Mouse (Mus musculus) testis, postnatal 14 days (tissue): ENCODE data around the gene Xrcc6.

Source experiments
- DNase-seq: peaks from one replicate; pipeline ENCODE4 v3.0.0; 2021; ENCODE audit warnings: low spot score

Gene Xrcc6

DNA sequence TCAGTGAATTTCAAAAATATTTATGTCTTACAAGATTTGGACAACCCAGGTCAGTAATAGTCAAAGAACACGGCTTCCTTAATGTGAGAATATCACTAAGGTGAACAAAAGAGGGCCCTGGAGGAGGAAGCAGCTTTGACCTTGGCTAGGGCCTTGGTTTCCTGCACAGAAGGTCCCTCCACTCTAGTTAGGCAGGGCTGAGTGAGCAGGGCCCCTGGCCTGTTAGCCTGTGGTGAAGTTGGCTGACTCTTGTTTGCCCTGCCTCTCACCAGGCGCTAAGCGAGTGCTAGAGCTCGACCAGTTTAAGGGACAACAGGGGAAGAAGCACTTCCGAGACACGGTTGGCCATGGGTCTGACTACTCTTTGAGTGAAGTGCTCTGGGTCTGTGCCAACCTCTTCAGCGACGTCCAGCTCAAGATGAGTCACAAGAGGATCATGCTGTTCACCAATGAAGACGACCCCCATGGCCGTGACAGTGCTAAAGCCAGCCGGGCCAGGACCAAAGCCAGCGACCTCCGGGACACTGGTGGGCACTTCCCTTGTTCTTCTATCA is 35.0 kb downstream of the Xrcc6 start:
- DNase-seq, result no peak

DNA sequence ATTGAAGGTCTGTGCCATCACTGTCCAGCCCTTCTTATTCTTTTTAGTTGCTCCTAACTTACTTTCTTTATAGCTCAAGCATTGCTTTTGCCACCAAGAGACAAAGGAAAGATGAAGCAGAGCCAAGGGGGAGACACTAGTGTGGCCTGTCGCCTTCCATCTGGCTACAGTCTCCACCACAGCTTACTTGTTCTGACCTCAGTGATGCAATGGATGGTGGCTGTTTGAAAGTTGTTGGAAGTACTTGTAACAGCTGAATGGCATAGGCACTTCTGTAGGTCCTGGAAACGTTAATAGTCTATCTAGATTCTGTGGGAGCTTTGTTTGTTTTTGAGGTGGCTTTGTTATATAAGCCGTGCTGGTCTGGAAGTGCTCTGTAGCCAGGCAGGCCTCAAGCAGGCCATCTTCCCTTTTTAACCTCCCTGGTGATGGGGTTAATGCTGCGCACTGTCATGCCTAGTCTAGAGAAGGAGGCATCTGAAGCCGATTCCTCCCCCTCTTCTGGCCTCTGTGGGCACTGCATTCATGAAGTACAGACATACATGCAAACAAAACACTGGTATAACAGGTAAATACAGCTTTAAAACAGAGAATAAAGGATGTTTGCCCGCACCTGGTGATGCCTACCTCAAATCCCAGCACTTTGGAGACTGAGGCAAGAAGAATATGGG is 36.5 kb downstream of the Xrcc6 start:
- DNase-seq, result no peak

DNA sequence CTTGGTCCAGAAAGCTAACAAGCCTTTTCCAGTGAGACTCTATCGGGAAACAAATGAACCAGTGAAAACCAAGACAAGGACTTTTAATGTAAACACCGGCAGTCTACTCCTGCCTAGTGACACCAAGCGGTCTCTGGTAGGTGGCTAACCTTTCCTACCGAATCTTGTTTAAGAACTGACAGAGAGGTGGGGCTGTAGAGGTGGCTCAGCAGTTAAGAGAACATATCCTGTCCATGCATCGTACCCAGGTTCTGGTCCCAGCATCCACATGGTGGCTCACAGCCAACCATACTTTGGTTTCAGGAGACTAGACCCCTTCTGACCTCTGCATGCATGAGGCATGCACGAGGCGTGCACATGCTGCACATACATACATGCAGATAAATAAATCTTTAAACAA is 39.6 kb downstream of the Xrcc6 start:
- DNase-seq, result no peak

DNA sequence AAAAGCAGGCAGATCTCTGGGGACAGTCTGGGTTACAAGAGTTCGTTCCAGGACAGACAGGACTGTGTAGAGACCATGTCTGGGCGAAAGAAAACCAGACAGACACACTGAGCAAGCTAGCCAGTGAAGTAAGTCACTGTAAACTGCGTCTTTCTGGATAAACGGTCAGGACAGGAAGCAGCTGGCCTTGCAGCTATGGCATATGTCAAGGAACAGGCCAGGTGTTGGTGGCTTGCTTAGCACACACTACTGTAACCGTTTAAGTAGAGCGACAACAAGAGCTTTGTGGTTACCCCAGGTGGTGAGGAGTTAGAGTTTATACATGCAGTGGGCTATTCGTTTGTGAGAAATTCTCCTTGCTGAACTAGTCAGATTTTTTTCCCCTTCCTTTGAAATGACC is 40.1 kb downstream of the Xrcc6 start:
- no peak for DNase-seq

DNA sequence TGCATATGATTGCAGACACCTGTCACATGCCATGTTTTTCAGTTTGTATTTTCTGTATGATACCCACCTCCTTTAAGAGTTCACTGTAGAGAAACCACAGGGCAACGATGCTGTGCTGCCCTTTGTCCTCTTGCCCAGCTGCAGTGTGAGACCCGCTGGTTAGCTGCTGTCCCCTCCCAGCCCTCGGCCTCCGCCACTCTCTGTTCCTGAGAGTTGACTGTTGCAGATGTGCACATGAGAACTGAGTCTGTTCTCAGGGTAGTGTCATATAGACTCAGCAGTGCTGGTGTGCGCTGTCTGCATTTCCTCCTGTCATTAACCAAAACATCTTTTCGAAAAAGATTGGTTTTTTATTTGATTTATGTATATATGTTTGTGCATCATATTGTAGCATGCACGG is 44.8 kb downstream of the Xrcc6 start:
- no peak for DNase-seq

DNA sequence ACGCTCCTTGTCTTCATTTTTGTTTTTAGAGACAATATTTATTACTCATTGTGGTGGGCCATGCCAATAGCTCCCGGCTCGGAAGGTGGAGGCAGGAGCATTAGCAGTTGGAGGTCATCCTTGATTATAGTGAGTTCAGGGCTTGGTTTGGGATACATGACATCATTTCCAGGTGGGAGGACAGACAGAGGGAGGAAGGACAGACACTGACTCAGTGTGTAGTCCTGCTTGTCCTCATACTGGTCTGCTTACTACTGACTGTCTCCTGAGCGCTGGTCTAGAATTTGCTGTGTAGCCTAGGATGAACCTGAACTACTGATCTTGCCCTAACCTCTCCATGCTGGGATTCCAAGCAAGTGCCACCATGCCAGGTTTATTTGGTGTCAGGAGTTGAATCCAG is 46.1 kb downstream of the Xrcc6 start, which contains the start of gene Desi1:
Desi1 (minus strand) TSS at position 101 of the 400 bp plus-strand sequence.
- no peak for DNase-seq

- DNase-seq, result no peak
Measured at GRCm38 (mm10) chr15:82035904-82036689, 48.5 kb downstream of the Xrcc6 start.

GRCm38 (mm10) chr15:82040650-82041049 is 53.0 kb downstream of the Xrcc6 start:
- DNase-seq, result no peak

DNA sequence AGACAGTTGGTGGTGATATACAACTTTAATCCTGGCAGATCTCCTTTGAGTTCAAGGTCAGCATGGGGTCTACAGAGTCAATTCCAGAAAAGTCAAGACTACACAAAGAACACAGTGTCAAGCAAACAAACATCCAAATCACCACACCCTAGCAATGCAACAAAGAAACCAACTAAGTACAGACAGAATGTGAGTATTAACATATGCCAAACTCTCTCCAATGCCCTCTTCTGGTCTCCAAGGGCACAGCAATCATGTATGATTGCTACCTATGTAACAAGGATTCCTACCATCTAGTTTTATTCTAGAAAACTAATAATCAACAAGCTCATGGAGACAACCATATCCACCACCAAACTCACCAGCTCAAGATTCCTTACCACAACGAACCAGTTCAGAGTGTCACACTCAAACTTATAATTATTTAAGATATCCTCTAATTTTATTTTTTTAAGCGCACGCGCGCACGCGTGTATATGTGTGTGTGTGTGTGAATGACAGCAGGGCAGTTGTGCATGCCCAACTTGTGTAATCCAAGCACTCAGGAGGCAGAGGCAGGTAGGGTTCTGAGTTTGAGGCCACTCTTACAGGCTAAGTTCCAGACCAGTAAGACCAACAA is 56.6 kb downstream of the Xrcc6 start:
- DNase-seq, result peak; percentile 35

DNA sequence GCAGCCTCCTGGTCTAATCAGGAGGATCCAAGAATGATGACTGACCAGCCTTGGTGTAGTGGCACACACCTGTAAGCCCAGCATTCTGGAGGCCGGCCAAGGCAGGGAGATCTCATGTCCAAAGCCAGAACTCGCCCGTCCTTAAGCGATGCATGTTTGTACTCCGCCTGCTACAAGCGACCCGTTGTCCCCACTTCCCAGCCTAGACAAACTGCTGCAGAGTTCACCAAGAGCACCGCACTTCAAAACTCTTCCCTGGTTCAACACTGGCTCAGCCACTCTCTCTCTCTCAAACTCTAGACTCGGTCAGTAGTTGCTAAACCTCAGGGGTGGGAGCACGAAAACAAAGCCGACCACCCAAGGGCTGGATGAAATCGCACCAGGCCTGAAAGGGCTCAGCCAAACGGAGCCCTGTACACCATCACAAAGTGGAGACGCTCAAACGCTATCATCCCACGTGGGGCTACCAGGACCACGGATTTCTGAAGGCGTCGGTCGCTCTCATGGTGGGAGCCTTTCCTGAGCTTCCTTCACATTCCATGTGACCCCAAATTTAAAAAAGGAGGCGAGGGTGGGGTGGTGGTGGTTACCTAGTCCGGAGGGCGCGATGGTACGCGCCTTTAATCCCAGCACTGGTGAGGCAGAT is 58.7 kb downstream of the Xrcc6 start:
- peak; percentile 37 for DNase-seq

- DNase-seq, result peak; percentile 91
Measured at GRCm38 (mm10) chr15:82047080-82047883, 59.6 kb downstream of the Xrcc6 start, which contains the start of gene Snu13. Gene Snu13 (minus strand): TSS chr15:82047598.

GRCm38 (mm10) chr15:82052544-82052943 is 64.9 kb downstream of the Xrcc6 start:
- DNase-seq, result no peak

- no peak for DNase-seq
Measured at GRCm38 (mm10) chr15:82058719-82059201, 71.1 kb downstream of the Xrcc6 start, which contains the start of gene 4930407I10Rik. Gene 4930407I10Rik (plus strand): TSS chr15:82059151.

DNA sequence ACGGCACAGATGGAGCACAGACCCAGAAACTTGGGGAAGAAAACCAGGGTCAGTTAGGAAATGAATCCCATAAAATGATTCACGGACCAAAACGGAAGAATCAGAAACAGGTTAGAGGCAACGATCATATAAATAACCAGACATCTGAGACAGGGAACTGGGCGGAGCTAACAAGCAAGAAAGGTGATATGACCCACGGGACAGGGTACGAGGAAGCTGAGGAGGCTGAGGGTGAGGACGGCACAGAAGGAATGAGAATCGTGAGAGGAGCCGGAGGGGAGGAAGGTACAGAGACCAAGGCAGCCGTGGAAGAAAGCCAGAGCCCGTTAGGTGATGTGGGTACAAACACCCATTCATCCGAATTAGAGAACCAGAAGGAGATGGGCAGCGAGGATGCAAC is 76.3 kb downstream of the Xrcc6 start:
- no peak for DNase-seq

DNA sequence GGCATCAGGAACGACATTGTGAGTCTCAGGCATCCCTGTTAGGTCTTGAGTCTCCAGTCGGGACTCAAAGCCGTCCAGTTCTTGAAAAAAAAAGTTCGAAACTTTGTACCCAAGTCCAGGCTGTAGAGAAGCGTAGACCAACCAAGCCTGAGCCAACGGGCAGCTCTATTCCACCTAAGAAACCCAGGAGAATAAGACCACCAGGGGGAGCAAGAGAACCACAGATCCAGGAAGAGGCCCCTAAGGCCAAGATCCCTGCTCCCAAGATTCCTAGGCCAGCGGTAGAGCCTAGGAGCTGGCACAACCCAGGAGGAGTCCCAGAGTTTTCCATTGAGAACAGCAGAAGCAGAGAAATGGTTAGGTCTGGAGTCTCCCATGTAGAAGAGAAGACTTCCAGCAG is 77.9 kb downstream of the Xrcc6 start:
- DNase-seq, result peak; percentile 83

- peak; percentile 56 for DNase-seq
Measured at GRCm38 (mm10) chr15:82069898-82070297, 82.3 kb downstream of the Xrcc6 start, which contains the start of gene Mei1. Gene Mei1 (plus strand): TSS chr15:82069996.

DNA sequence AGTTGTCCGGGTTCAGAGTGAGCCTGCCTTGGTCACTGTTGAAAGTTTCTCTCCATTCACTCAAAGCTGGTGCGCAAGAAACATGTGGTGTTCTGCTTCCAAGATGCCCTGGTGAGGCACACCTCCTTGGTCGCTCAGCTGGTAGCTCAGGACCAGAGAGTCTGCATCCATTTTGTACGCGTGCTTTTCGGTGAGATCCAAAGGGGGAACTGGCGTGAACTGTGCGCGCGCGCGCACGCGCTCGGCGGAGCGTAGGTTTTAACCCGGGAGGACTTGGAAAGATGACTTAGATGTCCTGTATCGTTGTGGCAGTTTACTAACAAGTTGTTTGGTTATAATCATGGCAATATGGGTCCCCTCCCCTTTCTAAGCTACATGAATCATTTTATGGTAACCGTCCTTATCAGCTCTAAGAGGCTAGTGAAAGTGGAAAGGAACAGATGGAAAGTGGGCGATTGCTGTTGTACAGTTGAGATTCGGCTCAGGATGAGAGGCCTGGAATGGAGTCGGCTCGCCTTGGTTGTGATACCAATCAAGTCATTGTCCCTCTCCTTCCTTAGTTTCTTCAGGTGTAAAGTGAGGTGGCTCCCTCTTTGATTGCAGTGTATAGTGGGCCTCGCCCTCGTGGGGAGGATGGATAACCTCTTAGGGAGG is 84.3 kb downstream of the Xrcc6 start:
- no peak for DNase-seq

GRCm38 (mm10) chr15:82073490-82073889 is 85.9 kb downstream of the Xrcc6 start:
- no peak for DNase-seq

DNA sequence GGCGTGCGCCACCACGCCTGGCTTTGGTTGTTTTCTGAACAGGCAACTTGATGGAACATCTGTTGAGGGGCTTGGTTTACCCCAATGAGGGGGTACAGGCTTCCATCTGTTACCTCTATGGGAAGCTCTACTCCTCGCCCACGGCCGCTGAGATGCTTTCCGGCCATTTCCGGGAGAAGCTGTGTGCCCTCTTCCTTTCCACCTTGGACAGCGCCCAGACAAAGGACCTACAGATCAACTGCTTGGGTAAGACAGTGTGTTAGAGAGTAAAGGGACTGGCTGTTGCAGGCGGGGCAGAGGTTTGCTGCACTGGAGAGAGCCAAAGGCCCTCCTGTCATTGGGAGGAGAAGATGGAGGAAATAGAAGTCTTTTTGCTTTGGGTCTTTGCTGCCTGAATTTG is 92.2 kb downstream of the Xrcc6 start:
- no peak for DNase-seq

DNA sequence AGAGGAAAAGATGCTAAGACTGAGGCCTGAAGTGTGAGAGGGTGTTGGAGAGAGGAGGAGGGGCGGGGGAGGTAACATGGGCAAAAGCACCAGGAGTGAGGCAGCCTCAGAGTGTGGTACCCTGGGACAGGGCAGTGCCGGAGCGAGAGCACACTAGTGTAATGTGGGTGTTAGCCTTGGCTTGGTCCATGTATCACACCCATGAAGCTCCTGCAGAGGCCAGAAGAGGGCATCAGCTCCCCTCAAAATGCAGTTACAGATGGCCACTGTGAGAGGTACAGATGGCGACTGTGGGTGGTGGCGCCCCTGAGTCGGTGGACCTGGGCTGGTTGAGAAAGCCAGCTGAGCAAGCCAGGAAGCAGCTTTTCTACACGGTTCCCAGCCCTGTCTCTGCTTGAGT is 93.5 kb downstream of the Xrcc6 start:
- DNase-seq, result no peak
